Mouse (Mus musculus): ENCODE data around the gene Ccdc87. TPM values are rescaled to one million over a fixed set of nuclear protein-coding genes. Genes with fewer than 3 reads are reported as not detected.
"Not testable (repeated sequence)": the region's sequence is repeated elsewhere in the genome, so short reads cannot be mapped to it uniquely, and the experiment has no call there.

Gene Ccdc87
- polyA plus RNA-seq, 1 experiment from 2014 or later = 0.17 TPM

GRCm38 (mm10) chr19:4865147-4865546 is 26.0 kb downstream of the Ccdc87 start:
- H3K36me3 ChIP-seq (ENCODE audit: control insufficient read depth, insufficient read depth, low read length) = no peaks in the 10 kb centered on the region
- ATAC-seq (replicated peaks; ENCODE audit: low FRiP score) (no peak), DNase-seq (ENCODE audit: low spot score) (peak; percentile 59)
- H3K4me1 ChIP-seq (replicated peaks; ENCODE audit: control insufficient read depth, insufficient read depth, low read length) = no peaks in the 10 kb centered on the region
- H3K27ac ChIP-seq (ENCODE audit: low read depth, low read length) = no peak overlapping the region
- no peak overlapping the region for H3K9ac ChIP-seq (ENCODE audit: low read length)
- H3K4me2 ChIP-seq (ENCODE audit: low read depth, low read length, severe bottlenecking) = no peak overlapping the region; the same call in 1 of the 2 replicates
- H3K9me3 ChIP-seq (ENCODE audit: control insufficient read depth, low read length) = no peaks in the 10 kb centered on the region
- H3K27me3 ChIP-seq (ENCODE audit: control insufficient read depth, insufficient read depth, low read length) = no peaks in the 10 kb centered on the region
- no peak overlapping the region for H3K4me3 ChIP-seq (ENCODE audit: low read depth, low read length)
- 10% methylated on average over 17 of the region's 17 CpGs for WGBS

- DNase-seq (ENCODE audit: low spot score); H3K4me2 ChIP-seq (ENCODE audit: low read depth, low read length, severe bottlenecking); H3K4me1 ChIP-seq (replicated peaks; ENCODE audit: control insufficient read depth, insufficient read depth, low read length); H3K27ac ChIP-seq (ENCODE audit: low read depth, low read length); H3K9me3 ChIP-seq (ENCODE audit: control insufficient read depth, low read length); ATAC-seq (replicated peaks; ENCODE audit: low FRiP score); H3K9ac ChIP-seq (ENCODE audit: low read length); H3K36me3 ChIP-seq (ENCODE audit: control insufficient read depth, insufficient read depth, low read length); H3K4me3 ChIP-seq (ENCODE audit: low read depth, low read length); H3K27me3 ChIP-seq (ENCODE audit: control insufficient read depth, insufficient read depth, low read length): not testable (repeated sequence)
- 71% methylated on average over 1 of the region's 1 CpGs for WGBS
These were observed 35.4 kb downstream of the Ccdc87 start for GRCm38 (mm10) chr19:4874613-4875012.

DNA sequence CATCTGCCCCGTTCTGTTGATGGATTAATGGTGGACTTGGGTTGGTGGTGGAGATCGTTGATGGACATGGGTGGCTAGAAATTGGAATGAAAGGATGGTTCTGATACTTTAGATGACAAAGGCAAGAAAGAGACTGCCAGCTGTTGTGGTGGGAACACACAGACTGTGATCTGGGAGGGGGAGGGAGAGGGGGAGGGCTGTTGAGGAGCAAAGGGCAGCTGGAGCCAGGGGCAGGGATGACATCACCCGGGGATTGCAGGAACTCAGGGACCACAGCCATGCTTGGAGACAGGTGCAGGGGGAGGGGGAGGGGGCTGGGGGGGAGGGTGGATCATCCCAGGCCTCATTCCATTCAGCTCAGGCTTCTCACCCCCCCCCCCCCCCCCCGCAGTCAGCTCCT is 37.1 kb downstream of the Ccdc87 start:
- no peak overlapping the region for H3K27ac ChIP-seq (ENCODE audit: low read depth, low read length)
- DNase-seq (ENCODE audit: low spot score) (no peak), ATAC-seq (replicated peaks; ENCODE audit: low FRiP score) (no peak)
- no peak overlapping the region for H3K4me3 ChIP-seq (ENCODE audit: low read depth, low read length)
- H3K4me1 ChIP-seq (replicated peaks; ENCODE audit: control insufficient read depth, insufficient read depth, low read length) = peaks cover 8% of the 10 kb centered on the region; the same call in 1 of the 2 replicates
- 56% methylated on average over 3 of the region's 4 CpGs for WGBS
- no peaks in the 10 kb centered on the region for H3K9me3 ChIP-seq (ENCODE audit: control insufficient read depth, low read length)
- no peaks in the 10 kb centered on the region; the same call in 1 of the 2 replicates for H3K27me3 ChIP-seq (ENCODE audit: control insufficient read depth, insufficient read depth, low read length)
- no peak overlapping the region for H3K4me2 ChIP-seq (ENCODE audit: low read depth, low read length, severe bottlenecking)
- H3K36me3 ChIP-seq (ENCODE audit: control insufficient read depth, insufficient read depth, low read length) = no peaks in the 10 kb centered on the region
- no peak overlapping the region for H3K9ac ChIP-seq (ENCODE audit: low read length)

DNA sequence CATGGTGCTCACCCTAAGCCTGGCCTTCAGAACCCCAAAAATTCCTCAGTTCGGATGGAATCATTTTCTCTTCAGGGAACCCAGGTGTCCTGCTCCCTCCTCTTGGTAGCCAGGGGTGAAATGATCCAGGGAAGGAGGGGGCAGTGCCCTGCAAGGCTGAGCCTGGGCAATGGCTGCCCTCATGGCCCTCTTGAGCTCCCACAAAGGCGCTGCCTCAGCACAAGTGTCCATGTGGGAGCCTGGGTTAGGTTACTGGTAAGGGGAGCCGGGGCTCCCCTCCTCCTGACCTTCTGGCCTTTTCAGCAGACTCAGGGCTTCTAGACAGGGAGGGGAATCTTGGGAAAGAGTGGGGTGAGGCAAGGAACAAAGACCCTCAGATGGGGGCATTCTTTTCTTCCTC is 37.6 kb downstream of the Ccdc87 start:
- Histone ChIP-seq H3K9me3 (ENCODE audit: control insufficient read depth, low read length) (no peaks in the 10 kb centered on the region), H3K9ac (ENCODE audit: low read length) (no peak overlapping the region), H3K36me3 (ENCODE audit: control insufficient read depth, insufficient read depth, low read length) (no peaks in the 10 kb centered on the region), H3K27me3 (ENCODE audit: control insufficient read depth, insufficient read depth, low read length) (no peaks in the 10 kb centered on the region; the same call in 1 of the 2 replicates), H3K4me3 (ENCODE audit: low read depth, low read length) (no peak overlapping the region), H3K27ac (ENCODE audit: low read depth, low read length) (no peak overlapping the region), H3K4me2 (ENCODE audit: low read depth, low read length, severe bottlenecking) (no peak overlapping the region), H3K4me1 (replicated peaks; ENCODE audit: control insufficient read depth, insufficient read depth, low read length) (peaks cover 8% of the 10 kb centered on the region; the same call in 1 of the 2 replicates)
- ATAC-seq (replicated peaks; ENCODE audit: low FRiP score) (no peak), DNase-seq (ENCODE audit: low spot score) (no peak)
- 76% methylated on average over 3 of the region's 3 CpGs for WGBS

DNA sequence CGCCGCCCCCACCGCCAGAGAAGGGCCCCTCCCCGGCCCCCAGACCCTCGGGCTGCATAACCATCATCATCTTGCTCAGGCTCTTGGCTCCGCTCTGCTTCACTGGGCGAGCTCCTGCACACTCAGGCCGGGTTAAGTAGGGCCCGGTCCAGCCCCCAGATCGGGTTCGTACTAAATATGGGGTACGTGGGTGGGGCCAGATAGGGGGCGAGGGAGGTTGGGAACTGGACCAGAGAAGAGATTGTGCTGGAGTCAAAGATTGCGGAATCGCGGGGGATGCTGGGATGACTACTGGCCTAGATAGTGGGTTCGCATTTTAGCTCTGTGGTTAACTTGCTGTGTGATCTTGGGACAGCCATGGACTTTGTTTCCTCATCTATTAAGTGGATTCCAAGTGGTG is 38.6 kb downstream of the Ccdc87 start, which contains the start of gene Actn3:
Gene Actn3 (minus strand): TSS at position 125 of the 400 bp plus-strand sequence.
- WGBS = 5% methylated on average over 17 of the region's 17 CpGs
- Histone ChIP-seq H3K36me3 (ENCODE audit: control insufficient read depth, insufficient read depth, low read length) (no peaks in the 10 kb centered on the region), H3K4me2 (ENCODE audit: low read depth, low read length, severe bottlenecking) (peak within 1 kb of the TSS; percentile 91), H3K27me3 (ENCODE audit: control insufficient read depth, insufficient read depth, low read length) (no peaks in the 10 kb centered on the region; the same call in 1 of the 2 replicates), H3K9me3 (ENCODE audit: control insufficient read depth, low read length) (no peaks in the 10 kb centered on the region), H3K4me1 (replicated peaks; ENCODE audit: control insufficient read depth, insufficient read depth, low read length) (peaks cover 8% of the 10 kb centered on the region; the same call in 1 of the 2 replicates), H3K4me3 (ENCODE audit: low read depth, low read length) (peak within 1 kb of the TSS; percentile 88), H3K27ac (ENCODE audit: low read depth, low read length) (no peak within 1 kb of the TSS), H3K9ac (ENCODE audit: low read length) (peak within 1 kb of the TSS; percentile 81)
- ATAC-seq (replicated peaks; ENCODE audit: low FRiP score) (no peak), DNase-seq (ENCODE audit: low spot score) (no peak)

- peak within 1 kb of the TSS; percentile 88 for H3K4me3 ChIP-seq (ENCODE audit: low read depth, low read length)
- H3K9ac ChIP-seq (ENCODE audit: low read length) = peak within 1 kb of the TSS; percentile 81
- H3K4me2 ChIP-seq (ENCODE audit: low read depth, low read length, severe bottlenecking) = peak within 1 kb of the TSS; percentile 91
- 2% methylated on average over 52 of the region's 52 CpGs for WGBS
- no peak within 1 kb of the TSS for H3K27ac ChIP-seq (ENCODE audit: low read depth, low read length)
- peak; percentile 96 for ATAC-seq (replicated peaks; ENCODE audit: low FRiP score)
- H3K9me3 ChIP-seq (ENCODE audit: control insufficient read depth, low read length) = no peaks in the 10 kb centered on the region
- H3K36me3 ChIP-seq (ENCODE audit: control insufficient read depth, insufficient read depth, low read length) = no peaks in the 10 kb centered on the region
- peak; percentile 97 for DNase-seq (ENCODE audit: low spot score)
- H3K4me1 ChIP-seq (replicated peaks; ENCODE audit: control insufficient read depth, insufficient read depth, low read length) = peaks cover 8% of the 10 kb centered on the region; the same call in 1 of the 2 replicates
- no peaks in the 10 kb centered on the region; the same call in 1 of the 2 replicates for H3K27me3 ChIP-seq (ENCODE audit: control insufficient read depth, insufficient read depth, low read length)
These were observed 39.5 kb downstream of the Ccdc87 start, which contains the start of gene Zdhhc24 for GRCm38 (mm10) chr19:4878405-4879323. TSS of gene Zdhhc24 (plus strand) at chr19:4878668.

DNA sequence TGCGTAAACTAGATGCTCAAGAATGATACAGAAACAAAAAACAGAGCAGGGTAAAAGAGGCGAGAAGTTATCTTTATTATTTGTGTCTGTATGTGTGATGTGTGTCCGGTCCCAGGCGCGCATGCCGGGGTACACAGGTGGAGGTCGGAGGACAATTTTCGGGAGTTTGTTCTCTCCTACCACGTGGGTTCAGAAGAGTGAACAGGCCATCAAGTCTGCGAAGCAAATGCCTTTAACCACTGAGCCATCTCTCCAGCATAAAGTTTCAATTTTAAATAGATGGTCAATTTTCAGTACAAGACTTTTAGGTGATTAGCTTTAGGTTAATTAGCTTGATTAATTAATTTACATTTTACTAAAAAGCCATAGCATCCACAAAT is 40.1 kb downstream of the Ccdc87 start:
- DNase-seq (ENCODE audit: low spot score) (no peak), ATAC-seq (replicated peaks; ENCODE audit: low FRiP score) (no peak)
- H3K27me3 ChIP-seq (ENCODE audit: control insufficient read depth, insufficient read depth, low read length) = no peaks in the 10 kb centered on the region; the same call in 1 of the 2 replicates
- 63% methylated on average over 10 of the region's 10 CpGs for WGBS
- no peaks in the 10 kb centered on the region for H3K9me3 ChIP-seq (ENCODE audit: control insufficient read depth, low read length)
- no peaks in the 10 kb centered on the region for H3K36me3 ChIP-seq (ENCODE audit: control insufficient read depth, insufficient read depth, low read length)
- H3K9ac ChIP-seq (ENCODE audit: low read length) = no peak overlapping the region
- H3K4me1 ChIP-seq (replicated peaks; ENCODE audit: control insufficient read depth, insufficient read depth, low read length) = peaks cover 8% of the 10 kb centered on the region; the same call in 1 of the 2 replicates
- no peak overlapping the region for H3K27ac ChIP-seq (ENCODE audit: low read depth, low read length)
- peak overlapping the region; percentile 91 for H3K4me2 ChIP-seq (ENCODE audit: low read depth, low read length, severe bottlenecking)
- peak overlapping the region; percentile 88 for H3K4me3 ChIP-seq (ENCODE audit: low read depth, low read length)

- Histone ChIP-seq H3K4me2 (ENCODE audit: low read depth, low read length, severe bottlenecking) (no peak overlapping the region), H3K9me3 (ENCODE audit: control insufficient read depth, low read length) (no peaks in the 10 kb centered on the region), H3K36me3 (ENCODE audit: control insufficient read depth, insufficient read depth, low read length) (no peaks in the 10 kb centered on the region), H3K4me1 (replicated peaks; ENCODE audit: control insufficient read depth, insufficient read depth, low read length) (peaks cover 3% of the 10 kb centered on the region; the same call in 1 of the 2 replicates), H3K27me3 (ENCODE audit: control insufficient read depth, insufficient read depth, low read length) (no peaks in the 10 kb centered on the region), H3K9ac (ENCODE audit: low read length) (no peak overlapping the region), H3K4me3 (ENCODE audit: low read depth, low read length) (no peak overlapping the region), H3K27ac (ENCODE audit: low read depth, low read length) (no peak overlapping the region)
- no peak for DNase-seq (ENCODE audit: low spot score)
- no peak for ATAC-seq (replicated peaks; ENCODE audit: low FRiP score)
- 90% methylated on average over 4 of the region's 4 CpGs for WGBS
These were observed 44.8 kb downstream of the Ccdc87 start for GRCm38 (mm10) chr19:4883961-4884360.
